Mouse (Mus musculus): ENCODE results near the gene Ubald2.
"Not testable (repeated sequence)": the region's sequence is repeated elsewhere in the genome, so short reads cannot be mapped to it uniquely, and the experiment has no call there.

Ubald2 gene

DNA sequence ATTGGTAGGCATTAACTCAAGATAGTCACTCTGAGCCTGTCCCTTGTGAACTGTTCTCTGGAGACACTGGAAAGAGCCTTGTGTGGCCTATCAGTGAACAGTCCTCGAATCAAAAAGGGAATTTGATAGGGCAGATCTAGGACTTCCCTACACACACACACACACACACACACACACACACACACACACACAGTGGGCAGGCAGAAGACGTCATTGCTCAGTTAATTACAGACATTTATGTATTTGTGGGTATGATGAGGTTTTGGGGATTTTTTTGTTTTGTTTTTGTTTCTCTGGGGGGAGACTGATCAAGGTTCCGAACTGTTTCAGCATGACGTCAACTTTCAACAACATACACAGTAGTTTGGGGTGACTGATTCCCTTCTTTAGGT is 20.3 kb upstream of the Ubald2 start:
- DNase-seq (ENCODE audit: low read depth, low spot score) = no peak

GRCm38 (mm10) chr11:116416196-116416943 is 17.5 kb upstream of the Ubald2 start:
- no peak for DNase-seq (ENCODE audit: low read depth, low spot score)

DNA sequence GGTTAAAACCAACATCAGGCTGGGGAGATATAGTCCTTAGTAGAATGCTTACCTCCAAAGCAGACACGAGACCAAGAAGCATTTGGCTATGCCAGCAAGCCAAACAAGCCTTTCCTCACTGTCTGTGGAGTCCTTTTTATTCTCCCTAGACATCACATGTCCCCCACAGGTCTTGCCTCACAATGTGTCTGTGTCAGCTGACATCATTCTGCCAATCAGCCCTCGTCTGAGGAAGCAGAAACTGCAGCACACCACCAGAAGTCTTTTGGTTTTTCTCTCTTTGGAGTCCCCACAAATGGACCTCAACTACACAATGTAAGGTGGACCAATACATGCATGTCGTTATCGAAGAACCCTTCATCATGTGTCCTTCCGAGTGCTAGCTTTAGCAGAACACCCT is 16.8 kb upstream of the Ubald2 start:
- no peak for DNase-seq (ENCODE audit: low read depth, low spot score)

- DNase-seq (ENCODE audit: low read depth, low spot score) = peak; percentile 96
Observed at GRCm38 (mm10) chr11:116418194-116418840, 15.6 kb upstream of the Ubald2 start.

- DNase-seq (ENCODE audit: low read depth, low spot score) = peak; percentile 80
Observed at GRCm38 (mm10) chr11:116418841-116419462, 14.9 kb upstream of the Ubald2 start.

DNA sequence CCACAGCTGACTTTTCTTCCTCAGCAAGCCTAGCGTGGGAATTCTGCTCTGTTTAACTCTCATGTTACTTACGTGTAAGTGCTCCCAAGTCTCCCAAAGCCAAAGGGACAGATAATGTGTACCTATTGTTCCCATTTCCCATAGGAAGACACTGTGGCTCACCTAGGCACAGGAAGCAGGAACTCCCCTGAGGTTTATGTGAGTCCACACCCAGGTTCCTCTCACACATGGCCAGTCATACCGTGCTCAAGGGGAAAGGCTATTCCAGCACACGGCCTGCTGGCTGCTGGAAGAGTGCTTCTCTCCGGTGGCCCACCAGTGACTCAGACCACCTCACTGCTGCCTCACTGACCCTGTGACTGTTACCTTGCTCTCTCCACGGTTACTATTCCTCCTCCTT is 12.8 kb upstream of the Ubald2 start:
- DNase-seq (ENCODE audit: low read depth, low spot score) = no peak

DNA sequence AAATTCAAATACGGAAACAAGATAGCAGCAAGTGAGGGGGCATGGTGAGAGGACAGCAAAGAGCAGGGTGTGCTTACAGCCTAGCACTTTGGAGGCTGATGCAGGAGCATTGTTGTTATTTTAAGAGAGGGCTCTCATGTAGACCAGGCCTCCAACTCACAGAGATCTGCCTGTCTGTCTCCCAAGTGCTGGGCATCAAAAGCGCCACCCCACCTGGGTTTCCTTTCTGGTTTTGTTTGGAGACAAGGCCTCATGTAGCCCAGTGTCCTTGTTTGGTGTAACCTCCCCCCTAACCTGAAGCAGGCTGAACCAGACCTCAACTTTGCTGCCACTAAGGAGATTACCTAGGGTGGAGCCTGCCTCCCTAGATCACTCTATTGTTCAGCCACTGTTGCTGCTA is 11.3 kb upstream of the Ubald2 start:
- no peak for DNase-seq (ENCODE audit: low read depth, low spot score)

- DNase-seq (ENCODE audit: low read depth, low spot score) = no peak
Observed at GRCm38 (mm10) chr11:116423214-116423613, 10.7 kb upstream of the Ubald2 start.

GRCm38 (mm10) chr11:116423782-116424620 is 9.9 kb upstream of the Ubald2 start:
- peak; percentile 94 for DNase-seq (ENCODE audit: low read depth, low spot score)

DNA sequence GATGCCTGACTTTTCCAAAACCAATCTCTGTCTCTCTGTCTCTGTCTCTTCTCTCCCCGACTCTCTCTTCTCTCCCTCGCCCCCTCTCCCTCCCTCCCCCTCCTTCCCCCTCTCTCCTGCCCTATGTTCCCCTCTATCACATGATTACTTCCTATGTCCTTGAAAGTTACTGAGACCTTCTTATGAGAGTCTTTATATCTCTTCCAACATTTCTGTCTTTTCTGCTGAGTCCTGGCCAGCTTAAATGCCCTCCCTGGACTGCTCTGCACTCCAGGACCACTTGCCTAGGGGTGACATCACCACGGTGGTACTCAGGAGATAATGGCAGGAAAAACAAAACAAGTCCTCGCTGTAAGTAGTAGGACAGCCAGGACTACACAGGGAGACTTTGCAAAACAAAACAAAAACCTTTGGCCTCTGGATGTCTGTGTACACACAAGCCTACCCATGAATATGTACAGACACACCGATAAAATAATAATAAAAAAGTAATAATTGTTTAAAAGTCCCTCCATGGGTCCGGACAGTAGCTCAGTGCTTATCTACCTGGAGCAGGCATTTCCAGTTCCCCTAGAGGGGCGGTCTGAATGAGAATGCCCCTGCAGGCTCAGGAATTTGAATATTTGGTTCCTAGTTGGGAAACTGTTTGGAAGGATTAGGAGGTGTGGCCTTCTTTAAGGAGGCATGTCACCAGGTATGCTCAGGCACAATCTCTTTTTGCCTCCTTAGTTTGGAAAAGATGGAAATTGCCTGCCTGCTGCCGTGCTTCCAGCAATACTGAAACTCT is 9.1 kb upstream of the Ubald2 start:
- DNase-seq (ENCODE audit: low read depth, low spot score) = no peak

DNA sequence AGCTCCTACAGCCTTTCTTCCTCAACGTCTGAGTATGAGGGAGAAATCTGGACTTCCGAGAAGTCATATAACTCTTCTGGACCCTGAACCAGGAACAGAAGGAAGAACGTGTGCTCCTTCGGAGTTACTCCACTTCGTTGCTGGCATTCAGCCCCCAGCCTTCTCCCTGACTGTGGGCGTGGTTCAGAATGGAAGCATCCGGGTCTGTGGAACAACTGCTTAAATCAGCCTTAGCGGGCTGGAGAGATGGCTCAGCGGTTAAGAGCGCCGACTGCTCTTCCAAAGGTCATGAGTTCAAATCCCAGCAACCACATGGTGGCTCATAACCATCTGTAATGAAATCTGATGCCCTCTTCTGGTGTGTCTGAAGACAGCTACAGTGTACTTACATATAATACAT is 7.6 kb upstream of the Ubald2 start:
- not testable (repeated sequence) for DNase-seq (ENCODE audit: low read depth, low spot score)

DNA sequence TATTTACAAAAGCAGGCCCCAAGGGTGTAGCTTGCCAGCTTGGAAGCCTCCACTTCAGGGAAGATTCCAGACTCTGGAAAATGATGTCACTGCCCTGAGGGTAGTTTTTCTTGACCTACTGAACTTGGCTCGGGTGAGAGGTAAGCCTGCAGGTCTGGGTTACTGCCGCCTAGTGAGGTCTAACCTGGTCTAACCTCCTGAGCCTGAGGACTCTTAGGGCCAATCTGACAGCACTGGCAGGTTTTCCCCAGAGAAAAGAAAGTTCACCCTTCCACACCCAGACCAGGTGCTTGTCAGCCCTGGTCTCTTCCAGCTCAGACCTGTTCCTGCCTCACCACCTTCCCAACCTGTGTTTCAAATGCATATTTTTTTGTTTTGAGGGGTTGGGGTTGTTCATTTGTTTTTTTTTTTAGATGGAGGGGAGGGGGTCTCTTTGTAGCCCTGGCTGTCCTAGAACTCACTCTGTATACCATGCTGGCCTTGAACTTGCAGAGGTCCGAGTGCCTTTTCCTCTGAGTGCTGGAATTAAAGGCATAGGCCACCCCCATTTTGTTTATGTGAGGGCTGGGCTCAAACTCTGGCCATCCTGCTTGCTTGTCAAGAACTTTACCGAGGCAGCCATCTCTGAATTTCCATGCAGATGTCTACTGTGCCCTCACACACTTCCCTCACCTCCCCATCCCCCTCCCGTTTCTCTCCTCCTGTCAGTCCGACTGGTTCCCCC is 6.9 kb upstream of the Ubald2 start:
- DNase-seq (ENCODE audit: low read depth, low spot score) = no peak

DNA sequence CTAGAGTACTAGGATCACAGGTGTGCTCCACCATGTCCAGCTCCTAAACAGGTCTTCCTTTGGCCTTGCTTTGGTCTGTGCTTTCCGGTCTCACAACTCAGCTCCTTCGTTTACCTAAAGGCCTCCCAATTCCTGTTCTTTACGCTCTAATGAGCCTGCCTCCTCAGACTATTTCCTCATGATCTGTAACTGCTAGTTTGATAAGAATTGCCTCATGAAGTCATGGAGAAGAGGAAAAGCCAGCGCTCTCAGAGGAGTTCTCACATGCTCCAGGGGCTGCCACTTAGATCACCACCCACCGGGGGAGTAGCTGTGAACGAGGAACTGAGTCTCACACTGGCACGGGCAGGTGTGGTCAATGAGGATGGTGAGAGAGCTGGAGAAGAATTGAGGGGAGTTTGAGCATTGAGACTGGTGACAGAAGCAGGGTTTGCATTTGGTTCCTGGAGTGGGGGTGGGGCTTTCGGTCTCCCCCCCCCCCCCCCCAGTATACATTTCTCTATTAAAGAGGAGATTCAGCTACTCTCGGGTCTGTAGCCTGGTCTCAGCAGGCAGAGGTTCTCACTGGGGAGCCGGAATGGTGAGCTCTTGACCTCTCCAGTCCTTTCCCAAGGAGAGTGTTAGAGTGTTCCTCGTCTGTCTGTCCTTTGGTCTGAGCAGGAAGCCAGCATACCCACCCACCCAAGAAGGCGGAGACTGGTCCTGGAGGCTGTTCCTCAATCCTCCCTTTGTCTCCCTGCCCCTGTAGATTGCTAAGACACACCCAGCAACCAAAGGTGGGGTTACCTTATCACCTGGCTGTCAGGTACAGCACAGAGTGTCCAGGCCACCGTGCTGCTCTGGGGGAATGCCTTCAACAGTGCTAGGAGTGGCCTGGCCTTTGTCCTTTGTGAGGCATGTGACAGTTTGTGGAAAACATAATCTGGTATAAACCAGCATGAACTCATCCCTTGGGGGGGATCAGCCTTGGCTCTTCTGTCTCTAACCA is 4.7 kb upstream of the Ubald2 start:
- peak; percentile 56 for DNase-seq (ENCODE audit: low read depth, low spot score)

GRCm38 (mm10) chr11:116429862-116430613 is 3.9 kb upstream of the Ubald2 start:
- peak; percentile 59 for DNase-seq (ENCODE audit: low read depth, low spot score)

DNA sequence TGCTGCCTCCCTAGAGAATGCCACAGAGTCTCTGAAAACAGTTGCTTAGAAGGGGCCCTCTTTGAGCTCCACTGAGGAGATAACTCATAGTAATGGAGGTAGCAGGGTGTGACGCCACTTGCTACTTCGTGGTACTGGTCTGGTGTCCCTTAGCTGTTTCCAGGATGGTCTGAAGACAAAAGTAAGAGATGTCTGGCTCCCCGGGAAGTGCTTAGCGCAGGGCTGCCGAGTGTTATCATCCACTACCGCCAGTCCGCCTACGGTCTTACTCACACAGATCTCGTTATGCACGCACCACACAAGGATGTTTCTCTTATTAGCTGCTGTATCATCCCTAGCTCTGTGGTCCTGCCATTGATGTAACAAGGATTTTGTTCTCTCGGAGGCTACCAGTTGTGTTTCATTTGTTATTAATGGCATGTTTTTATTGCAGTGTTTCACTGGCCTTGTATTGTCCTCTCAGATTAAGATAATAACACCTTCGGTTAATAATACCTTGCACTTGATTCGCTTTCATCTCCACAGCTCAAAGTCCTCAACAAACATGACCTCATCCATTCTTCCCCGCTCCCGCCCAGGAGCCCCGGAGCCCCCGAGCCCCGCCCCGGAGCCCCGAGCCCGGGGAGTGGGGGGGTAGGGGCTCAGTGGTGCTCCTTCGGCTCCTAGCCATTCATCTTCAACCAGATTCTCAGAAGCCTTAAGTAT is 3.0 kb upstream of the Ubald2 start:
- peak; percentile 22 for DNase-seq (ENCODE audit: low read depth, low spot score)

GRCm38 (mm10) chr11:116431428-116432077 is 2.3 kb upstream of the Ubald2 start:
- DNase-seq (ENCODE audit: low read depth, low spot score) = no peak

DNA sequence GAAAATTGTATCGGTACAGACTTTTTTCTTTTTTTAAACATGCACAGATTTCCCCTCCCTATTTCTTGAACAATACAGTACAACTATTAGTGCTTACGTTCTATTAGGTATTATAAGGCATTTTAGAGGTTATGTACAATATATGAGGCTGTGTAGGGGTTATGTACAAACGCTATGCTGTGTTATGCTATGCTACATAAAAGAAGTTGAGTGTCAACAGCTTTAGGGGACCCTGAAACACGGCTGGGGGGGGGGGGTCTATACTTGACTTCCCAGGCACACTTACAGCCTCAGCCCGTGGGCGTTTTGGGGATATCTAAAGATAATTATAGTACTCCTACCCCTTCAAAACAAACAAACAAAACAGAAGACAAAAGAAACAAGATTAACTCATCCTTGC is 1.8 kb upstream of the Ubald2 start:
- no peak for DNase-seq (ENCODE audit: low read depth, low spot score)

Data from A20 (cell line).